Mouse (Mus musculus) urinary bladder, postnatal 4 days (tissue): ENCODE data around the gene Mcrs1.

Experiments
- DNase-seq, 2 experiments: peaks; one replicate each; pipeline ENCODE4 v3.0.0; 2021 to 2022; ENCODE audit warnings: low spot score in 2 of 2

Mcrs1 gene

DNA sequence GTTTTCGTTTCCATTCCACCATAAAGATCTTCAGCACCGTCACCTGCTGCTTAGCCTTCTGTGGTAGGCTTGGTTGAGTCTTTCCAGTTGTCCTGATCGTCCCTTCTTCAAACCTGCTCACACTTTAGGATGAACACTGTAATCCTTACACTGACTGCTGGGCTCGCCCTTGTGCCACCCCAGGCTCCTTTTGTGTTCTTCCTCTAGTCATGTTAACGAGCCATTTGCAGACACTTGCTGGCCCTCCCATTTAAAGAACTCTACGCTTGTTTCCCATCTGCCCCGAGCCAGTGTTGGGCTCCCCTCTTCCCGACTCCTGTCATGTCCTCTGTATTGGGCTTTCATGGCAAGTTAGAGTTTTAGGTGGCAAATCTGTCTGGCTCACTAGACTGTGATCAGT is 45.8 kb downstream of the Mcrs1 start:
- DNase-seq = no peak

DNA sequence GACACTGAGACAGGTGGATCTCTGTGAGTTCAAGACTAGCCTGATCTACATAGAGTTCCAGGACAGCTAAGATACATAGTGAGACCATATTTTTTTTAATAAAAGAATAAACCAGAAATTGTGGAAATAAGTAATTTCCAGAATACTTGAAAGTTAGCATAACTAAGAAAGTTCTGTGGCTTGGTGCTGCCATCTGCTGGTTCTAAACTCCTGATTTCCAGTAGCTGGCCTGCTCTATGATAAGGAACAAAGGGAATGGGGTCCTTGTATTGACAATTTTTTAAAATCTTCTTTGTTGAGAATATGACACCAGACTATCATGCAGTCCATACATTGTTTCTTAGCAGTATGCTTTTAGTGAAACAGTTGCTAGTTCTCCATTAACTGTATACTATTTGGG is 53.0 kb downstream of the Mcrs1 start:
- DNase-seq = no peak

DNA sequence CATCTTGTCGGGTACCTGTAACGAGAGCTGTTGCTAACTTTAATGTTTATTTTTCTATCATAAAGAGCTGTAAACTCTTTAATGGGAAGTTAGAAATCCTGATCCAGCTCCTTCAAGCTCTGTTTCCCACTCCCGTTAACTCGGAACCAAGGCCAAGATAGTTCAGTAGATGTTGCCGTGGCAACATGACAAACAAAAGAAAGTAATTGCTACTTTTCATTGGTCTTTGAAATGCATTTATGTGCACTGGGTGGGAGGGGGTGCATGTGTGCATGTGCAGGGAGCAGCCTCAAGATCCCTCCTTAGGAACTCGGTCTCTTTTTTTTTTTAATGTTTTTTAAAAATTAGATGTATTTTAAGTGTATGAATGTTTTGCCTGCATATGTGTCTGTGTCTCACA is 56.7 kb downstream of the Mcrs1 start:
- no peak for DNase-seq

DNA sequence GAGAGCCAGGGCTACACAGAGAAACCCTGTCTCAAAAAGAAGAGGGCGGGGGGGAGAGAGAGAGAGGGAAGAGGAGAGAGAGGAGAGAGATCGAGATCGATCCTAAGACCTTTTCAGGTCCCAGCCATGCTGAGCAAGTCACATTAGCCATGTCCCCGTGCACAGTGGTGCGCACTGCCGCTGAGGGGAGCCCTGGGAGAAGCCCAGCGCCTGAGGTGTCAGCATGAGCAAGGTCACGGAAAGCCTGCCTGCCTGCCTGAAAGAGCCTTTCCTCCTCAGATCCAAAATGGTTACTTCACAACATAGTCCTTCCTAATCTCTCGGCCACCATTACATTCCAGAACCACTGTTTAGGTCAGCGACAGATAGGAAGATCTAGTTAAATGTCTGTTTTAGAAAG is 57.4 kb downstream of the Mcrs1 start:
- no peak for DNase-seq
